Mouse (Mus musculus): Measurements from ENCODE around the gene Nol9.
A peak's percentile ranks its signal among the peaks of the same experiment; 100 is the strongest.

Gene Nol9

DNA sequence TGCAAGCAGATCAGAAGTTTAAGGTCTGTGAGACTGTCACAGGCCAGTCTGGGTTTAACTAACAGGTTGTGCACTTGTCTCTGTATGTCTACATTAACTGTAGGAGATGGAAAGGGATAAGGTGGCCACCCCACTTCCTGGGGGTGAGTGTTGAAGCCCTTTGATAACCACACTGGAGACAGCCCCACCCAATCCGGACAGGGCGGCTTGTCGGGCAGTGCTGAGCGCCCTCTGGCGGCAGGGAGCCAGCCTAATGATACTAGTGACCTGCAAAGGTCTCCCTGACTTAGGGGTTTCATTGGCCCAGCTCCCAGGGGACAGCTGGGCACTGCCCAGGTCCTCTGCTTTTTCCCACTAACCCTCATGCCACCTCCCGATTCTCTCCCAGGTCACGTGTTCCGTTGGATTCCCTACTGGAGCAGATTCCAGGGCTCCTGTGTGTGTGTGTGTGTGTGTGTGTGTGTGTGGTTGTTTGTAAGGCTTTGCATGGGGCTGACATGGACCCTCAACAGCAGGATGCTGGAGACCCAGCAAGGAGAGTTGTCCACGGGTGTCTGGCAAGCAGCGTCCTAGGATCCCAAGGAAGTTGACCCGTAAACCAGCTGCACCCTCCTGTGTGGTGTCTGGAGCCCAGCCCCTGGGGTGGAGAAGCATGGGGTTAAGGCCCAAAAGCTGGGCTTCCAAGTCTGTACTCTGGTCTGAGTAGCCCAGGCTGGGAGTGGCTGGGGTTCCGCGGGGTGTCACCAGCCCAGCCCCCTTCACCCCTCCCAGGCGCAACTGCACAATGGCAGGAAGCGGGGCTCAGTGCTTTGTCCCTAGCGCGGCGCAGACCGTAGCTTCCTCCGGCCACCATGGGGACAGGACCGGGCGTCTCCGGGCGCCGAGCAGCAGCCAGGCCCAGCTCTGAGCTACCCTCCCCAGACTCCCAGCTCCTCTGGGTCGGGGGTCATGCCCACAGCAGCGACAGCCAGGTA, 57.1 kb downstream of the Nol9 start:
- peak; percentile 61 to 84 for DNase-seq

DNA sequence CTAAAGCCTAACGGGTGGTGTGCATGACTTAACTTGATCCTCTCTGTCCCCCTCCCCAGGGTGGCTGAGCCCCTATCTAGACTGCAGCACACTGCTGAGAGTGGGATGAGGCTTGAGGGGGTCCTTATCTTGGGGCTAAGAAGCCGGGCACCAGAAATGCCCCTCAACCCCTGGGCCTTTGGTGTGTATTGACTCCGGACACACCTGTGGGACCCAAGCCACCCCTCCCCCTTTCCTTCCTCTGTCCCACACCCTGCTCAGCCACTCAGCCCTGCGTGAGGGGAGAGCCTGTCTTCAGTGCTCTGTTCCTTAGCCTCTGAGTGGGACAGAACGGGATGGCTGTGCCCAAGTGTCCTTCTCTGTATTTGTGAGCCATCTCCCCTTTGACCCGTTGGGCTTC, 57.8 kb downstream of the Nol9 start:
- no peak for DNase-seq

DNA sequence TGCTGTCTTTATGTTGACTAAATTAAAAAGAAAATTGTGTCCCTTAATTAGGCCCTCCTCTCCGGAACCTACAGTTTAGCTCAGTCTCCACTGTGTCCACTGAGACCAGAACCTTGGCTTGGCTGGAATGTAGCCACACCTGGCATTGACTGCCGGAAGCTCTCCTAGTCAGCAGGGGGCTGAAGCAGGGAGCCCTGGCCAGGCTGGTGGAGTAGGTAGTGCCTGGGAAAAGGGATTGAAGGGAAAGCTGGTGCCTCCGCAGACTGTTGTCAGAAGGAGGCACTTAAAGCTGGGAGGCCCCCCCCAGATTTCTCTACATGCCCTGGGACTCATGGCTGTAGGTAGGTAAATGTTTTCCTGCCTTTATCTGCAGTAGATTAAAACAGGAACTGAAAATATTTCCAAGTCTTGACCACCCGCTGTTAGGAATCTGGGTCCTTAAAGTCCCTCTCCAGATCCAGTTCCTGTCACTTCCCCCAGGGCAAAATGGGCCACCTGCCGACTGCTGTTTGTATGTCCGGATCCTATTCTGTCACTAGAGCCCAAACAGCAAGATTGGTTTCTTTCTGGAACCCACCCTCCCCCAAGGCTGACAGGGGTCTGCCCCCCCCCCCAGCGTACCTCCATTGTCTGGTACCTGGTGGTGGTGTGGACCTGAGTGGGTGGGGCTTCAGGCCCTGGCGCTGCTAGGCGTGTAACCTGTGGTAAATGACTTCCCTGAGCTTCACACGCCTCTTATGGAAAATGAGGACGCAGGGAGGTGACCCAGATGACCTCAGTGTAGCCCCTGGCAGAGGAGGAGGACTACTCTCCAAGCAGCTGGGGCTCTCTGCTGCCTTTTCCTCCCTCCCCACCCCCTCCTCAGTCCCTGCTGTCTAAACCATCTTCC, 59.0 kb downstream of the Nol9 start:
- DNase-seq: no peak

DNA sequence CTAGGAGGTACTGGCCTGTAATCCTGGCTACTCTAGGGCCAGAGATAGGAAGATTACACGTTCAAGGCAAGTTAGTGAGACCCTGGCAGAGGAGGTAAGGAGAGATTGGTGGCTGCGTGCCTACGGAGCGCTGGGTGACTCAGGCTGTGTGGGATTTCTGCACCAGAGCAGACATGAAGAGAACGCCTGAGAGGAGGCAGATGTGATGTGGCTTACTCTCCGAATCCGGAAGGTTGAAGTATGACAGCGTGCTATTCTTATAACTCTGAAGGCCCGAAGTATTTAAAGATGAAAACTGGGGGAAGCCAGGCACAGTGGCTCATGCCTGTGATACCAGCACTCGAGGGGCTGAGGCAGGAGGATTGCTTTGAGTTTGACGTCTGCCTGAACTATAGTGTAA, 61.4 kb downstream of the Nol9 start:
- DNase-seq: no peak

DNA sequence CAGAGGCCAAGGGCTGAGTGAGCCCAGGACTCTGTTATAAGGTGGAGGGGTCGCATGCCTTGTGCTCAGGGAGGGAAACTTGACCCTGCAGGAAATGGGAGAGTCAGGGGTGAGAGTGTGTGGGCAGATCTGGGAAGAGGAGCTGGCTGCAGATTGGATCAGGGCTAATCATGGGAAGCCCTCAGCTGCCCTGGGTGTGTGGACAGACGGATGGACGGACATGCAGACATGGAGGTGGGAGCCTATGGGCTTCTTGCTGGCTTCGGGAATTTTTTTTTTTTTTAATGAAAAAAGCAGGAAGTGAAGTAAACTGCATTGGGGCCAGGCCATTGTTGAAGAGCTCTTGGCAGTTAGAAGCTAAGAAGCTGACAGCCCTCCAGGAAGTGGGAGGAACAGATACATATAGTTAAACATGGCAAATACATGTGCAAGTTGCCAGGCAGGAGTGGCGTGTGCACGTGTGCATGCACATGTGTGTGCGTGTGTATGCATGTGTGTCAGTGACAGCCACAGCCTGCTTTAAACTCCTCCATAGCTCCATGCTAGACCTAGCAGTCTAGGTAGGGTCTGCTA, 62.0 kb downstream of the Nol9 start:
- no peak for DNase-seq

DNA sequence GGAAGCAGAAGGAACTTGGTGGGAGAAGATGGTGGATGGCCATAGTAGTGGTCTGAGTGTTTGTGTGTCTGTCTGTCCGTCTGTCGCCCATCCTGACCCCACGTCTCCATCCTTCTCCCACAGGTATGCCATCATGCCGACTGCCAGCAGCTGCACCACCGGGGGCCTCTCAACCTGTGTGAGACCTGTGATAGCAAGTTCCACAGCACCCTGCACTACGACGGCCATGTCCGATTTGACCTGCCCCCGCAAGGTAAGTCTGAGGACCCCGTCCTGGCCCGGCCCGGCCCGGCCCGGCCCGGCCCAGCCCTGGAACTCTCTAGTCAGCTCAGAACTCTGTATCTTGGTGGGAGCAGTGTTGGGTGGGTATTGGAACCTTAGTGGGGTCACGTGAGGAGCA, 62.8 kb downstream of the Nol9 start:
- DNase-seq: no peak

DNA sequence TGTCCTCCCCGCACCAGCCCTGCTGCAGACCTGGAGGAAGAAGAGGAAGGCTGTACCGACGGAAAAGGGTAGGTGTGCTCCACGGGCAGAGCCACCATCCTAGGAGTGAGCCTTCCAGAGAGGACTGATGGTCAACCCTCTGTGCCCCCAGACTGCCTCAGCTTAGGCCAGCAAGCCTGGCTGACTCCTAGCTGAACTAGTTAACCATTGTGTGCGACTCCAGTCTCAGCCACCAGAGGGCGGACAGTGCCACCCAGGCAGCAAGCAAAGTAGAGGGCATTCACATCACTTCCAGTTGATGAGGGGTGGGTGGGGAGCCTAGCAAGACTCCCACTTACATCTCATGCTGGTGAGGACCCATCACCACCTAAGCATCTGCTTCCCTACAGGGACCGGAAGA, 63.9 kb downstream of the Nol9 start:
- DNase-seq: peak; percentile 57 to 81

DNA sequence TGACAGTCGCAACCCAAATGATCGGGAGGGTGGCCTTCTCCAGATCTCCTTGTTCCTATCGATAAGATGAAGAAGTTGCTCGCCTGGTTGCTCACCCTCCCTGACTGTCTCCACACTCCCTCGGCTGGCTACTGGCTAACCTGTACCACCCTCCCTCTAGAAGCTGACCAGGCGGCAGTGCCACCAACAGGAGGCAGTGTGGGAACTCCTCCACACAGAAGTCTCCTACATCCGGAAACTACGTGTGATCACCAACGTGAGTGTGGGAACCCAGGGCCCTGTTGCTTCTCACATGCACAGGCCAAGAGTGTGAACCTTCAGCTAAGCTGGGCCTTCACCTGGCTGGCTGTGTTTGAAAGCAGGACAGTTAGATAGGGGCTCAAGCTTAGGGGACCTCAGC, 67.6 kb downstream of the Nol9 start:
- no peak for DNase-seq

DNA sequence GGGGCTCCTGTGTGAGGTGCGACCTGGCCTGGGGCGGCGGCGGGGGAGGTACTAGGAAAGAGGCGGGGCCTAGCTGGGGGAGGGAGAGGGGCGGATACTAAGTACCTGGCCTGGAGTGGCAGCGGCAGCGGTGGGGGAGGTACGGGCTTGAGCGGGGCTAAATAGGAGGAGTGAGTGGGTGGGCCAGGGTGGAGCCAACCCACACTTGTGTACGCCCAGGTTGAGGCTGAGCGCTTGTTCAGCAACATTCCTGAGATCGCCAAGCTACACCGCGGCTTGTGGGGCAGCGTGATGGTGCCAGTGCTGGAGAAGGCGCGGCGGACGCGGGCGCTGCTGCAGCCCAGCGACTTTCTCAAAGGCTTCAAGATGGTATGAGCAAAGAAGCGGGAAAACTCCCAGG, 68.4 kb downstream of the Nol9 start:
- DNase-seq: no peak

DNA sequence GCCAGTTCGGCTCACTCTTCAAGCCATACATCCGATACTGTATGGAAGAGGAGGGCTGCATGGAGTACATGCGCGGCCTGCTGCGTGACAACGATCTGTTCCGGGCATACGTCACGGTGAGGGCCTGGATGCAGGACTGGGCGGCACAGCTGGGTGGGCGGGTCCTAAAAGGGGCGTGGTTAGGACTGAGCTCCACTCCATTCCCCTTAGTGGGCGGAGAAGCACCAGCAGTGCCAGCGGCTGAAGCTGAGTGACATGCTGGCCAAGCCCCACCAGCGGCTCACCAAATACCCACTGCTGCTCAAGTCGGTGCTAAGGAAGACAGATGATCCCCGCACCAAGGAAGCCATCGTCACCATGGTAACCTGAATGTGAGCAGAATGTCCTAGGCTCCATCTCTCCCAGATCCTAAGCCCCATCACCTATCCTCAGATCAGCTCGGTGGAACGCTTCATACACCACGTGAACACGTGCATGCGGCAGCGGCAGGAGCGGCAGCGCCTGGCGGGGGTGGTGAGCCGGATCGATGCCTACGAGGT, 68.9 kb downstream of the Nol9 start:
- no peak for DNase-seq

DNA sequence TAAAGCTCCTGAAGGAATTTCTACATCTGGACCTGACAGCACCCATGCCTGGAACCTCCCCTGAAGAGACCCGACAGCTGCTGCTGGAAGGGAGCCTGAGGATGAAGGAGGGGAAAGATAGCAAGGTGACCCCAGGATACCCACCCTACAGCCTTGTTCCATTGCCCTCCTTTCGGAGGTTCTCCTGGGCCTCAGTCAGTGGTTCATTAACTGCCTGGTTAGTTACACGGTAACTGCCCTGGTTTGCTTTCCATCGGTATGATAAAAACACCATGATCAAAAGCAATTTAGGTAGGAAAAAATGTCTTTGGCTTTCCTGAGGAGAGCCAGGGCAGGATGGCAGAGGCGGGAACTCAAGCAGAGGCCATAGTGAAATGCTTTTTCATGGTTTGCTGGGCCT, 69.6 kb downstream of the Nol9 start:
- DNase-seq: no peak

DNA sequence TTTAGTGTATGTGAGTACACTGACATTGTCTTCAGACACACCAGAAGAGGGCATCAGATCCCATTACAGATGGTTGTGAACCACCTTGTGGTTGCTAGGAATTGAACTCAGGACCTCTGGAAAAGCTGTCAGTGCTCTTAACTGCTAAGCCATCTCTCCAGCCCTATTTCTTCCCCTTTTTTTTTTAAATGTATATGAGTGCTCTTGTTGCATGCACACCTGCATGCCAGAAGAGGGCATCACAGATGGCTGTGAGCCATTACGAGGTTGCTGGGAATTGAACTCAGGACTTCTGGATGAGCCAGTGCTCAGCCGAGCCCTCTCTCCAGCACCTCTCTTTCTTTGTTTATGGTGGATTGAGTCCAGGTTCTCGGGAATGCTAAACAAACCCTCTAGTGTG, 70.4 kb downstream of the Nol9 start:
- DNase-seq: no peak

DNA sequence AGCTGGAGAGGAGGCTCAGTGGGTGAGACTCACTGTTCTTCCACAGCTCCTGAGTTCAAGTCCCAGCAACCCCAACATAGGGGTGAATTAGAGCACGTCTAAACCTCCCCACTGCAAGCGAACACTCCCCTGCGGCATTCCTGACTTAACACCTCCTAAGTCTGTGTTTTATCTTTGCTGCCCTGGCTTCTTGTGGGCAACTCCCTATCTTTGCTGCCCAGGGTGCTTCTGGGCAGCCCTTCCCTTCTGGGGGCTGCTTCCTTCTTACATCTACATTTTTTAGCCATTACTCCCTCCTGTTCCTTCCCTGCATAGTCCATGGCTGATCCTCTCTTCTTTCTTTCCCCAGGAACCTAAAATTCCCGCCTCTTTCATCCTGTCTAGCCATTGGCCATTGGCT, 71.6 kb downstream of the Nol9 start:
- no peak for DNase-seq

Measured in spleen, adult 18-20 months (tissue).